Mouse (Mus musculus): ENCODE data around the gene Epha8. TPM values are rescaled to one million over a fixed set of nuclear protein-coding genes. Genes with fewer than 3 reads are reported as not detected.
A peak's percentile ranks its signal among the peaks of the same experiment; 100 is the strongest.

The Epha8 gene
- polyA plus RNA-seq, 1 experiment from 2014 or later: 1.9 TPM

- no peaks in the 10 kb centered on the region for H3K9me3 ChIP-seq (replicated peaks; ENCODE audit: control insufficient read depth, low read length)
- H3K36me3 ChIP-seq (ENCODE audit: control insufficient read depth, insufficient read depth, low read length): no peaks in the 10 kb centered on the region
- WGBS: 2% methylated on average over 9 of the region's 9 CpGs
- peaks cover 19% of the 10 kb centered on the region for H3K27me3 ChIP-seq (replicated peaks; ENCODE audit: control insufficient read depth, insufficient read depth, low read length)
- no peak overlapping the region for H3K27ac ChIP-seq (ENCODE audit: low read depth, low read length)
- ATAC-seq (peak; percentile 87; the same call in 1 of the 2 replicates), DNase-seq (ENCODE audit: low spot score) (peak; percentile 79)
- no peak overlapping the region for H3K4me2 ChIP-seq (ENCODE audit: low read length)
- H3K4me1 ChIP-seq (ENCODE audit: control insufficient read depth, insufficient read depth, low read length): no peaks in the 10 kb centered on the region
- H3K4me3 ChIP-seq (ENCODE audit: low read depth, low read length): no peak overlapping the region
- H3K9ac ChIP-seq (ENCODE audit: low read length): no peak overlapping the region
Measured at GRCm38 (mm10) chr4:136893691-136894543, 62.7 kb downstream of the Epha8 start.

- ATAC-seq (no peak), DNase-seq (ENCODE audit: low spot score) (no peak)
- H3K9ac ChIP-seq (ENCODE audit: low read length): no peak within 1 kb of the TSS
- no peaks in the 10 kb centered on the region for H3K9me3 ChIP-seq (replicated peaks; ENCODE audit: control insufficient read depth, low read length)
- H3K36me3 ChIP-seq (ENCODE audit: control insufficient read depth, insufficient read depth, low read length): no peaks in the 10 kb centered on the region
- H3K27ac ChIP-seq (ENCODE audit: low read depth, low read length): no peak within 1 kb of the TSS
- 65% methylated on average over 5 of the region's 5 CpGs for WGBS
- no peak within 1 kb of the TSS for H3K4me2 ChIP-seq (ENCODE audit: low read length)
- no peaks in the 10 kb centered on the region for H3K4me1 ChIP-seq (ENCODE audit: control insufficient read depth, insufficient read depth, low read length)
- no peak within 1 kb of the TSS for H3K4me3 ChIP-seq (ENCODE audit: low read depth, low read length)
- H3K27me3 ChIP-seq (replicated peaks; ENCODE audit: control insufficient read depth, insufficient read depth, low read length): peaks cover 19% of the 10 kb centered on the region
Measured at GRCm38 (mm10) chr4:136892811-136893210, 63.8 kb downstream of the Epha8 start, which contains the start of gene C1qc. C1qc (minus strand) TSS chr4:136893065.

GRCm38 (mm10) chr4:136892371-136892770, 64.2 kb downstream of the Epha8 start:
- no peak for ATAC-seq
- H3K4me2 ChIP-seq (ENCODE audit: low read length): no peak overlapping the region
- H3K4me3 ChIP-seq (ENCODE audit: low read depth, low read length): no peak overlapping the region
- no peak overlapping the region for H3K9ac ChIP-seq (ENCODE audit: low read length)
- H3K27me3 ChIP-seq (replicated peaks; ENCODE audit: control insufficient read depth, insufficient read depth, low read length): peaks cover 19% of the 10 kb centered on the region
- no peaks in the 10 kb centered on the region for H3K36me3 ChIP-seq (ENCODE audit: control insufficient read depth, insufficient read depth, low read length)
- H3K9me3 ChIP-seq (replicated peaks; ENCODE audit: control insufficient read depth, low read length): no peaks in the 10 kb centered on the region
- H3K4me1 ChIP-seq (ENCODE audit: control insufficient read depth, insufficient read depth, low read length): no peaks in the 10 kb centered on the region
- no peak overlapping the region for H3K27ac ChIP-seq (ENCODE audit: low read depth, low read length)
- no peak for DNase-seq (ENCODE audit: low spot score)
- WGBS: 56% methylated on average over 7 of the region's 7 CpGs

- H3K36me3 ChIP-seq (ENCODE audit: control insufficient read depth, insufficient read depth, low read length): no peaks in the 10 kb centered on the region
- no peaks in the 10 kb centered on the region for H3K4me1 ChIP-seq (ENCODE audit: control insufficient read depth, insufficient read depth, low read length)
- ATAC-seq (no peak), DNase-seq (ENCODE audit: low spot score) (no peak)
- H3K27ac ChIP-seq (ENCODE audit: low read depth, low read length): no peak overlapping the region
- H3K4me3 ChIP-seq (ENCODE audit: low read depth, low read length): no peak overlapping the region
- no peak overlapping the region for H3K9ac ChIP-seq (ENCODE audit: low read length)
- whole genome bisulfite sequencing: 87% methylated on average over 4 of the region's 4 CpGs
- no peak overlapping the region for H3K4me2 ChIP-seq (ENCODE audit: low read length)
- no peaks in the 10 kb centered on the region for H3K9me3 ChIP-seq (replicated peaks; ENCODE audit: control insufficient read depth, low read length)
- peaks cover 10% of the 10 kb centered on the region for H3K27me3 ChIP-seq (replicated peaks; ENCODE audit: control insufficient read depth, insufficient read depth, low read length)
Measured at GRCm38 (mm10) chr4:136891115-136891514, 65.5 kb downstream of the Epha8 start.

GRCm38 (mm10) chr4:136889981-136890380, 66.6 kb downstream of the Epha8 start:
- no peak overlapping the region for H3K4me2 ChIP-seq (ENCODE audit: low read length)
- no peak for ATAC-seq
- 90% methylated on average over 15 of the region's 15 CpGs for WGBS

GRCm38 (mm10) chr4:136887714-136888113, 68.9 kb downstream of the Epha8 start:
- DNase-seq (ENCODE audit: low spot score) (no peak), ATAC-seq (no peak)
- Histone ChIP-seq H3K9me3 (replicated peaks; ENCODE audit: control insufficient read depth, low read length) (no peaks in the 10 kb centered on the region), H3K4me1 (ENCODE audit: control insufficient read depth, insufficient read depth, low read length) (no peaks in the 10 kb centered on the region), H3K4me2 (ENCODE audit: low read length) (no peak overlapping the region), H3K27ac (ENCODE audit: low read depth, low read length) (no peak overlapping the region), H3K9ac (ENCODE audit: low read length) (no peak overlapping the region), H3K36me3 (ENCODE audit: control insufficient read depth, insufficient read depth, low read length) (no peaks in the 10 kb centered on the region), H3K27me3 (replicated peaks; ENCODE audit: control insufficient read depth, insufficient read depth, low read length) (no peaks in the 10 kb centered on the region), H3K4me3 (ENCODE audit: low read depth, low read length) (no peak overlapping the region)
- WGBS: 75% methylated on average over 5 of the region's 5 CpGs

More at GRCm38 (mm10) chr4:136889981-136890380, 66.6 kb downstream of the Epha8 start:
- no peak overlapping the region for H3K9ac ChIP-seq (ENCODE audit: low read length)
- no peaks in the 10 kb centered on the region for H3K36me3 ChIP-seq (ENCODE audit: control insufficient read depth, insufficient read depth, low read length)
- H3K9me3 ChIP-seq (replicated peaks; ENCODE audit: control insufficient read depth, low read length): no peaks in the 10 kb centered on the region
- H3K27me3 ChIP-seq (replicated peaks; ENCODE audit: control insufficient read depth, insufficient read depth, low read length): peaks cover 6% of the 10 kb centered on the region
- no peaks in the 10 kb centered on the region for H3K4me1 ChIP-seq (ENCODE audit: control insufficient read depth, insufficient read depth, low read length)
- H3K4me3 ChIP-seq (ENCODE audit: low read depth, low read length): no peak overlapping the region
- H3K27ac ChIP-seq (ENCODE audit: low read depth, low read length): no peak overlapping the region
- no peak for DNase-seq (ENCODE audit: low spot score)

- H3K9me3 ChIP-seq (replicated peaks; ENCODE audit: control insufficient read depth, low read length): no peaks in the 10 kb centered on the region
- DNase-seq (ENCODE audit: low spot score): no peak
- WGBS: 83% methylated on average over 7 of the region's 7 CpGs
- no peak within 1 kb of the TSS for H3K9ac ChIP-seq (ENCODE audit: low read length)
- H3K4me3 ChIP-seq (ENCODE audit: low read depth, low read length): no peak within 1 kb of the TSS
- no peak within 1 kb of the TSS for H3K27ac ChIP-seq (ENCODE audit: low read depth, low read length)
- H3K36me3 ChIP-seq (ENCODE audit: control insufficient read depth, insufficient read depth, low read length): no peaks in the 10 kb centered on the region
- no peaks in the 10 kb centered on the region for H3K4me1 ChIP-seq (ENCODE audit: control insufficient read depth, insufficient read depth, low read length)
- H3K4me2 ChIP-seq (ENCODE audit: low read length): no peak within 1 kb of the TSS
- no peaks in the 10 kb centered on the region for H3K27me3 ChIP-seq (replicated peaks; ENCODE audit: control insufficient read depth, insufficient read depth, low read length)
- no peak for ATAC-seq
Measured at GRCm38 (mm10) chr4:136886101-136886500, 70.5 kb downstream of the Epha8 start, which contains the start of gene C1qb. C1qb (minus strand) TSS chr4:136886187.

All from forebrain, embryonic 14.5 days (tissue).